Mouse (Mus musculus) cerebellum, adult 2 months (tissue): ENCODE measurements at regions not wholly inside any gene's neighbourhood (a gene's known extent, or its start where the extent isn't known, plus 50 kb on each side); places are given as distances from the start of the nearest gene placed in this dataset.

Source experiments
- CTCF ChIP-seq: fragments of 200-500 bp; IDR thresholded peaks from 2 replicates; pipeline ENCODE4 v1.5.1; 2011; ENCODE audit warnings: low read depth, mild to moderate bottlenecking, control low read depth, low read length, moderate library complexity, borderline replicate concordance; ENCODE audit not compliant: insufficient read depth
- POLR2A ChIP-seq: fragments of 200-500 bp; IDR thresholded peaks from 2 replicates; pipeline ENCODE4 v1.6.1; 2011; ENCODE audit warnings: low read length, control low read depth, borderline replicate concordance; ENCODE audit not compliant: insufficient read depth

DNA sequence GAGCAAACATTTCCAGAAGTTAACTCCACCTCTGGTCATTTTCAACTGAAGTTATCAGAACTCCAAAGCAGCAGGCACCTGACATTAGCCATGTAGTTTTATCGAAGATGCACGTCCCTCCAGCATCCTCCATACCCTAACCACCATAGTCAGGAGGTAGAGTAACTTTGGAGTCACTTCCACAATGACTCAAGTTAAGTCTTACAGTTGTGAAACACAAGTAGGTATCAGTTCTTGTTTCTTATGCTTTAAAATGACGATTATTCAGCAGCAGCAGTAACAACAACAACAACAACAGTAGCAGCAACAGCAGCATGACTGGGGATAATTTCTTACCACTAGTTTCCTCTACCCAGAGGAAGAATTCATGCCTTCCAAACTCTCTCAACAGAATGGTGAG, 51.3 kb upstream of the Tank start:
- TF ChIP-seq CTCF (no peak), POLR2A (no peak)
